Mouse (Mus musculus) hindbrain, embryonic 12.5 days (tissue): ENCODE measurements around the gene Clec4g. TPM values are rescaled to one million over a fixed set of nuclear protein-coding genes. Genes with fewer than 3 reads are reported as not detected.

Source experiments
- ATAC-seq: fragments of 200-750 bp; cut with Nextera tagmentation; 2 replicates; pipeline ENCODE4 v1.8.0; 2017; ENCODE audit warnings: moderate TSS enrichment; ENCODE audit not compliant: low FRiP score
- H3K27ac ChIP-seq: fragments of 300-500 bp; sonication (generic); 2 replicates; pipeline ENCODE4 v1.5.1; 2016; ENCODE audit warnings: mild to moderate bottlenecking
- H3K27me3 ChIP-seq: fragments of 300-500 bp; sonication (generic); 2 replicates; pipeline ENCODE4 v1.6.1; 2016; ENCODE audit warnings: mild to moderate bottlenecking
- H3K36me3 ChIP-seq: fragments of 300-500 bp; sonication (generic); 2 replicates; pipeline ENCODE4 v1.6.1; 2016; ENCODE audit warnings: mild to moderate bottlenecking
- H3K4me1 ChIP-seq: fragments of 300-500 bp; sonication (generic); 2 replicates; pipeline ENCODE4 v1.6.1; 2016
- H3K4me2 ChIP-seq: fragments of 300-500 bp; sonication (generic); replicated peaks from 2 replicates; pipeline ENCODE4 v1.6.1; 2016; ENCODE audit warnings: mild to moderate bottlenecking
- H3K4me3 ChIP-seq: fragments of 300-500 bp; sonication (generic); 2 replicates; pipeline ENCODE4 v1.5.1; 2016; ENCODE audit warnings: mild to moderate bottlenecking
- H3K9ac ChIP-seq: fragments of 300-500 bp; sonication (generic); 2 replicates; pipeline ENCODE4 v1.6.1; 2016; ENCODE audit warnings: mild to moderate bottlenecking, moderate library complexity
- H3K9me3 ChIP-seq: fragments of 300-500 bp; sonication (generic); replicated peaks from 2 replicates; pipeline ENCODE4 v1.6.1; 2016; ENCODE audit warnings: mild to moderate bottlenecking
- WGBS: fragments of 180-500 bp; shearing (Covaris S2); methylation state at CpG from one replicate; pipeline ENCODE4 v1.1.7; 2016; 5-methylcytosine and 5-hydroxymethylcytosine counted together
- polyA plus RNA-seq: library from polyadenylated mRNA; unstranded; fragments of >200 nt; fragmentation: Nextera tagmentation; extraction: Ambion mirVana; gene quantifications from 2 replicates; pipeline ENCODE4 v1.2.1, GENCODE M21; 2016

The Clec4g gene
- polyA plus RNA-seq, 1 experiment from 2014 or later, result 0.17 TPM

DNA sequence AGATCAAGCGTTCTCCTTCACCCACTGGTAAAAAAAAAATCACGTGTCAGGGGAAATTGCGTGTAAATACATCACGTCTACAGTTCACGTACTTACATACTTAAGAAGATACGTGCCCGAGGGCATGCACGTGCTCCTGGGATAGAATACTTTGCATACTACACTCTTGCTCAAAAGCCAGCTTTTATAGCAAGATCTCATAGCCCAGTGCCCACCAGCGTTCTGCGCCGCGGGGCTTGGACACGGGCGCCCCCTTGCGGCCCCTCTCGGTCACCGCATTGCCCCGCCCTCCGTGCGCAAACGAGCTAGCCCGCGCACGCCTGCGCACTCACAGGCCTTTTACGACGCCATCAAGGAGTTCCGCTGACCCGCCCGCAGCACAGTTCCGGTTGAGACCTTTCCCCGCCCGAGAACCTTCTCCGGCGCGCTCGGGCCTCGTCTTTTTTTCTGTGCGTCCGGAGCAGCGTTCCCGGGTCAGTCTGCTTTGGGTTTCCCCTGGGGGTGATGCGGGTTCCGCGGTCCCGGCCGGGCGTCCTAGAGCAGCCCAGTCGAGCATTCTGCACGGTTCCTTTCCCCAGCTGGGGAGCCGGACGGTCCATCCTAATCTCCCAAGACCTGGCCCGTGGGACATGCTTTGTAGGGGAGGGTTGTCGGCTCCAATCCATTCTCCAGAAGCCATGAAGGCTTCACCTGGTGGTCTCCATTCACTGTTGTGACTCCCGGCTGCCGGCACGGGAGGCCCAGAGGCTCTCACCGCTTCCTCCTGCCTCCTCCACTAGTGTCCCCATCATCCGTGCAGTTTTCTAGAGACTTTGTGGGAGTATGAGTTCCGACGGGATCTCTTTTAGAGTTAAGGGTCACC lies 44.1 kb downstream of the Clec4g start, which contains the start of gene Trappc5:
TSS of gene Trappc5 (plus strand) at position 169 of the 862 bp plus-strand sequence.
- Histone ChIP-seq H3K27ac (peak within 1 kb of the TSS; percentile 85), H3K4me3 (peak within 1 kb of the TSS; percentile 89), H3K27me3 (no peaks in the 10 kb centered on the region), H3K4me2 (peak within 1 kb of the TSS; percentile 85), H3K9ac (peak within 1 kb of the TSS; percentile 96), H3K9me3 (no peaks in the 10 kb centered on the region), H3K36me3 (peaks cover 28% of the 10 kb centered on the region), H3K4me1 (peaks cover 13% of the 10 kb centered on the region)
- ATAC-seq, result peak; percentile 87
- WGBS, result 1% methylated on average over 61 of the region's 61 CpGs

DNA sequence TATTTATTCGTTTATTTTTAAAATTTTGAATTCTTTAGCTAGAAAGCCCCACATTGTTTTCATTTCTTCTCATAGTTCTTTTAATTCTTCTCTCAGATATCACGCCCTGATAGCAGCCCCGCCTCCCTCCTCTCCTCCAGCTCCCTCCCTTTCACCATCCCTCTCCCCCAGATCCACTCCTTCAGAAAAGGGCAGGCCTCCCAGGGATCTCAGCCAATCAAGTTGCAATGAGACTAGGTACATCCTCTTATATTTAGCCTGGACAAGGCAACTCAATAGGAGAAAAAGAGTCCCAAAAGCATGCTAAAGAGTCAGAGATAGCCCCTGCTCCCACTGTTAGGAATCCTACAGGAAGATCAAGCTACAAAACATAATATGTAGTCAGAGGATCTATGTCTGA lies 45.8 kb downstream of the Clec4g start:
- ATAC-seq, result no peak
- Histone ChIP-seq H3K4me3 (no peak overlapping the region), H3K9ac (no peak overlapping the region), H3K9me3 (no peaks in the 10 kb centered on the region), H3K27me3 (no peaks in the 10 kb centered on the region), H3K36me3 (peaks cover 11% of the 10 kb centered on the region), H3K4me2 (no peak overlapping the region), H3K4me1 (peaks cover 13% of the 10 kb centered on the region), H3K27ac (no peak overlapping the region)
- WGBS, result 39% methylated on average over 3 of the region's 3 CpGs

DNA sequence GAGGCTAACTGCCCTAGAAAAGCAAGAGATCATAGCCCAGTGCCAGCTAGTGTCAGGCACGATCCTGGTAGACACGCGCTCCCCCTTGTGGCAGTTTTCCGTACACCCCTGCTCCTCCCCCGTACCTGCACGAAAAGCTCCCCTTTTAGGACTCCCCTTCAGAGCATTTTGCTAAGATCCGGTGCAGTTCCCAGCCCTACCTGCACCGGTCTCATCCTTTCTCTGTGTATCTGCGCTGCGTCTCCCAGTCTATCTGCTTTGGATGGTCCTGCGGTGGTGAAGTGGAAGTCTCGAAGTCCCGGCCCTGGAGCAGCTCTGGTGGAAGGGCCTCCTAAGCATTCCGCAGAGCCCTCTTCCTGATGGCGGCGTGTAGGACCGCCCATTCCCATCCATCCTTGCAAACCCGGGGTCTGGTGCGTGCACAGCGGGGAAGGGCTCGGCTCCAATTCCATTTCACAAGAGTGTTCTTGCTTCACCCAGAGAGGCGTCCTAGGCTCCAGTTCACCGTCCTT lies 48.4 kb downstream of the Clec4g start, which contains the start of gene Fcor:
TSS of gene Fcor (minus strand) at position 383 of the 512 bp plus-strand sequence.
- H3K27ac ChIP-seq, result peak within 1 kb of the TSS; percentile 68
- ATAC-seq, result peak; percentile 87
- peak within 1 kb of the TSS; percentile 60 for H3K4me2 ChIP-seq
- H3K9me3 ChIP-seq, result no peaks in the 10 kb centered on the region
- under 1% methylated on average over 23 of the region's 23 CpGs for WGBS
- no peaks in the 10 kb centered on the region; the same call in 1 of the 2 replicates for H3K27me3 ChIP-seq
- H3K4me1 ChIP-seq, result peaks cover 2% of the 10 kb centered on the region; the same call in 1 of the 2 replicates
- H3K4me3 ChIP-seq, result peak within 1 kb of the TSS; percentile 41
- H3K36me3 ChIP-seq, result no peaks in the 10 kb centered on the region
- peak within 1 kb of the TSS; percentile 54 for H3K9ac ChIP-seq

DNA sequence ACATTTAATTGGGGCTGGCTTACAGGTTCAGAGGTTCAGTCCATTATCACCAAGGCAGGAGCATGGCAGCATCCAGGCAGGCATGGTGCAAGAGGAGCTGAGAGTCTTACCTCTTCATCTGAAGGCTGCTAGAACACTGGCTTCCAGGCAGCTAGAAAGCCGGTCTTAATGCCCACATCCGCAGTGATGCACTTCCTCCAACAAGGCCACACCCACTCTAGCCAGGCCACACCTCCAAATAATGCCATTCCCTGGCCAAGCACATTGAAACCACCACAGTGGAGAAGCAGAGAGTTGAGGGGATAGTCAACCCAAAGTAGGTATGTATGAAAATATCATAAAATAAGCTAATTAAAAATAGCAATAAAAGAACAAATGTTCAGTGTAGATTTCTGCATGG lies 50.1 kb downstream of the Clec4g start:
- ATAC-seq, result no peak
- no peaks in the 10 kb centered on the region; the same call in 1 of the 2 replicates for H3K4me1 ChIP-seq

DNA sequence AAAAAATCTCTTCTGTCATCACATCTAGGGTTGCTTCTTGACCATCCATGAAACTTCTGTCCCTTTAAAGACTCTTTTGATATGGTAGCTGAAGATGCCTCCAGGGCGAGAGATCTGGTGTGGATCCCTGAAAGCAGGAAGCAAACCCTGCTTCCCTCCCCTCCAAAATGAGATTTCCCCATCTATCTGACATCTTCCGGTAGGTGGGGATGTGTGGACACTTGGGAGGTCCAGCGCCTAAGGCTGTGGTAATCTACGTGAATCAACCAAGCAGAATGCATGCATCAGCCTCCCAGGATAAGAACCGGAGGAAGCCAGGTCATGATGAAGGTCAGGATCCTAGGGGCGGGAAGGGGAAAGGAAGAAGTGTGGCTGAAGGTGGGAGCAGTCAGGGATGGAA lies 54.9 kb downstream of the Clec4g start, which contains the start of gene Mcemp1:
TSS of gene Mcemp1 (plus strand) at position 248 of the 400 bp plus-strand sequence.
- Histone ChIP-seq H3K4me3 (no peak within 1 kb of the TSS), H3K27me3 (no peaks in the 10 kb centered on the region; the same call in 1 of the 2 replicates), H3K9ac (no peak within 1 kb of the TSS), H3K9me3 (no peaks in the 10 kb centered on the region; the same call in 1 of the 2 replicates), H3K4me1 (no peaks in the 10 kb centered on the region), H3K27ac (no peak within 1 kb of the TSS), H3K36me3 (no peaks in the 10 kb centered on the region), H3K4me2 (no peak within 1 kb of the TSS)
- 82% methylated on average over 6 of the region's 6 CpGs for WGBS
- ATAC-seq, result no peak

More for the DNA sequence above, 50.1 kb downstream of the Clec4g start:
- H3K4me2 ChIP-seq, result no peak overlapping the region
- no peaks in the 10 kb centered on the region for H3K9me3 ChIP-seq
- H3K4me3 ChIP-seq, result no peak overlapping the region
- H3K9ac ChIP-seq, result no peak overlapping the region
- no peak overlapping the region for H3K27ac ChIP-seq
- H3K27me3 ChIP-seq, result no peaks in the 10 kb centered on the region; the same call in 1 of the 2 replicates
- 93% methylated on average over 2 of the region's 2 CpGs for WGBS
- no peaks in the 10 kb centered on the region for H3K36me3 ChIP-seq

DNA sequence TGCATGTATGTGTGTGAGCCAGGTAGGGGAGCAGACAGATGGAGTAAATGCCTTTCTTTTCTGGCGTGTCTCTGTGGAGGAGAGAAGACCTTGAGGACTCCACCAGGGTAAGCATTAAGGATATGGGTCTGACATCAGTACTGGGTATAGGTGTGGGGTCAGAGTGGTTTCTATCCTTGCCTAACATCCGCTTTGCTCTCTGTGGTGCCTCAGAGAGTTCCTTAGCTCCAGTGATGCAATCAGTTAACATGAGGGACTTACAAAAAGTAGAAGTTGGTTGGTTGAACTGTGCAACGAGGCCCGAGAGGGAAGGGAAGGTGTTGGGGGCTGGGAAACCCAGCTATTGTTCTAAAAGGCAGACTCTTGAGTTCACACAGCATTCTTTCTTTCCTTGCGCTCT lies 56.0 kb downstream of the Clec4g start:
- no peaks in the 10 kb centered on the region; the same call in 1 of the 2 replicates for H3K27me3 ChIP-seq
- no peak for ATAC-seq
- H3K4me3 ChIP-seq, result no peak overlapping the region
- no peak overlapping the region for H3K9ac ChIP-seq
- no peak overlapping the region for H3K4me2 ChIP-seq
- H3K36me3 ChIP-seq, result no peaks in the 10 kb centered on the region
- H3K4me1 ChIP-seq, result no peaks in the 10 kb centered on the region
- no peak overlapping the region for H3K27ac ChIP-seq
- 66% methylated on average over 4 of the region's 5 CpGs for WGBS
- H3K9me3 ChIP-seq, result no peaks in the 10 kb centered on the region; the same call in 1 of the 2 replicates

DNA sequence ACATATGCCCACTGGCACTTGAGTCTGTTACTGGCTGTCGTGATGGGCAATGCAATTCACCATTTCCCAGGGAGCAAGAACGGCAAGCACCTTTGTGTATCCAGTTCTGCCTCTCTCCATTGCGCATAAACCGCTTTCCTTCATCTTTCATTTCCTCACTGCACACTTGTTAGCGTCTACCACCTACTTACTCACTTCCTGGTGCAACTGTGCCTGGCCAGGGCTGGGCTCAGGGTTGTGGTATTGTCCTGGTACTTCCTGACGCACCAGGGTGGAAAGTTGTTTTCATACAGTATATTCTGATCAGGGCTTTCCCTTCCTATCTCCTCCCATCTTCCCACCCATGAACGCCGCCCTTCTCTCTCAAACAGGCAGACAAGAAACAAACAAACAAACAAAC lies 59.6 kb downstream of the Clec4g start:
- ATAC-seq, result no peak
- H3K9me3 ChIP-seq, result no peaks in the 10 kb centered on the region; the same call in 1 of the 2 replicates
- no peak overlapping the region for H3K4me3 ChIP-seq
- H3K9ac ChIP-seq, result no peak overlapping the region
- H3K27ac ChIP-seq, result no peak overlapping the region
- peaks cover 7% of the 10 kb centered on the region for H3K4me1 ChIP-seq
- H3K27me3 ChIP-seq, result no peaks in the 10 kb centered on the region
- no peak overlapping the region for H3K4me2 ChIP-seq
- H3K36me3 ChIP-seq, result no peaks in the 10 kb centered on the region
- WGBS, result 79% methylated on average over 8 of the region's 8 CpGs

Other genes starting within 250 kb of the Clec4g start
- gene Tex45, start 249.8 kb downstream of the Clec4g start, polyA plus RNA-seq, result not detected in 2 replicates
- 77.9 and 79.9 TPM in 2 replicates for gene Zfp358, start 227.5 kb downstream of the Clec4g start, polyA plus RNA-seq
- gene Mcoln1, start 220.2 kb downstream of the Clec4g start, polyA plus RNA-seq, result 79.5 and 83.2 TPM in 2 replicates
- gene Pnpla6, start 205.3 kb downstream of the Clec4g start, polyA plus RNA-seq, result 32.6 and 38.9 TPM in 2 replicates
- 1.5 and 2.0 TPM in 2 replicates for gene C330021F23Rik, start 152.7 kb downstream of the Clec4g start, polyA plus RNA-seq
- gene Camsap3, start 133.4 kb downstream of the Clec4g start, polyA plus RNA-seq, result 26.8 and 27.4 TPM in 2 replicates
- gene Xab2, start 99.3 kb downstream of the Clec4g start, polyA plus RNA-seq, result 58.9 and 59.6 TPM in 2 replicates
- 112 and 116 TPM in 2 replicates for gene Pet100, start 99.1 kb downstream of the Clec4g start, polyA plus RNA-seq
- gene Pcp2, start 95.1 kb downstream of the Clec4g start, polyA plus RNA-seq, result 0.56 and 0.87 TPM in 2 replicates
- gene Stxbp2, start 89.7 kb downstream of the Clec4g start, polyA plus RNA-seq, result 27.1 and 27.3 TPM in 2 replicates
- 0.43 TPM in 1 of 2 replicates, not detected in the other for gene Retn, start 64.9 kb downstream of the Clec4g start, polyA plus RNA-seq
- 0.18 and 0.21 TPM in 2 replicates for gene Mcemp1, start 54.9 kb downstream of the Clec4g start, polyA plus RNA-seq
- 5.3 and 8.4 TPM in 2 replicates for gene Fcor, start 48.3 kb downstream of the Clec4g start, polyA plus RNA-seq
- gene Trappc5, start 44.4 kb downstream of the Clec4g start, polyA plus RNA-seq, result 43.3 and 46.3 TPM in 2 replicates
- 0.37 and 0.60 TPM in 2 replicates for gene Fcer2a, start 26.5 kb downstream of the Clec4g start, polyA plus RNA-seq
- gene Cd209a, start 28.3 kb upstream of the Clec4g start, polyA plus RNA-seq, result not detected in 2 replicates
- gene Cd209e, start 133.7 kb upstream of the Clec4g start, polyA plus RNA-seq, result not detected in 2 replicates
- not detected in 2 replicates for gene Cd209d, start 157.9 kb upstream of the Clec4g start, polyA plus RNA-seq
- gene Cd209b, start 206.2 kb upstream of the Clec4g start, polyA plus RNA-seq, result not detected in 2 replicates
- gene Cd209c, start 234.1 kb upstream of the Clec4g start, polyA plus RNA-seq, result 0.23 and 0.53 TPM in 2 replicates